Mouse (Mus musculus) heart, adult 2 months (tissue): ENCODE measurements around the gene Grin2d. TPM values are rescaled to one million over a fixed set of nuclear protein-coding genes. Genes with fewer than 3 reads are reported as not detected.

Experiments used
- DNase-seq, 2 experiments: peaks; one replicate each; pipeline ENCODE4 v3.0.0; 2021
- H3K27ac ChIP-seq: fragments of 200-600 bp; 2 replicates; pipeline ENCODE4 v1.8.1; 2022
- H3K27me3 ChIP-seq: fragments of 200-500 bp; 2 replicates; pipeline ENCODE4 v1.6.1; 2012; ENCODE audit warnings: mild to moderate bottlenecking, low read length, inconsistent platforms, mixed read lengths; ENCODE audit not compliant: control insufficient read depth, insufficient read depth
- H3K36me3 ChIP-seq: fragments of 200-500 bp; 2 replicates; pipeline ENCODE4 v1.6.1; 2012; ENCODE audit warnings: low read length, inconsistent platforms; ENCODE audit not compliant: control insufficient read depth, insufficient read depth
- H3K4me1 ChIP-seq: fragments of 200-500 bp; 2 replicates; pipeline ENCODE4 v1.6.1; 2011; ENCODE audit warnings: low read length; ENCODE audit not compliant: control insufficient read depth, insufficient read depth
- H3K4me3 ChIP-seq: fragments of 200-600 bp; 2 replicates; pipeline ENCODE4 v1.8.1; 2022
- H3K79me2 ChIP-seq: fragments of 200-500 bp; replicated peaks from 2 replicates; pipeline ENCODE4 v1.6.1; 2012; ENCODE audit warnings: mild to moderate bottlenecking, inconsistent platforms, low read length, moderate library complexity, mixed read lengths; ENCODE audit not compliant: control insufficient read depth, insufficient read depth
- H3K9ac ChIP-seq: fragments of 200-500 bp; 2 replicates; pipeline ENCODE4 v1.6.1; 2012; ENCODE audit warnings: low read depth, mild to moderate bottlenecking, control low read depth, inconsistent platforms, low read length, mixed read lengths
- CTCF ChIP-seq: fragments of 200-600 bp; IDR thresholded peaks from 2 replicates; pipeline ENCODE4 v1.8.1; 2022; ENCODE audit warnings: antibody characterized with exemption, mild to moderate bottlenecking, moderate library complexity
- EP300 ChIP-seq: fragments of 200-500 bp; IDR thresholded peaks from 2 replicates; pipeline ENCODE4 v1.6.1; 2011; ENCODE audit warnings: low read depth, low read length, control low read depth; ENCODE audit not compliant: insufficient read depth
- POLR2A ChIP-seq: fragments of 200-500 bp; IDR thresholded peaks from 2 replicates; pipeline ENCODE4 v1.6.1; 2011; ENCODE audit warnings: mild to moderate bottlenecking, low read depth, low read length, control low read depth; ENCODE audit not compliant: insufficient read depth
- WGBS: fragments of 180-500 bp; shearing (Covaris S2); methylation state at CpG from one replicate; pipeline ENCODE4 v1.1.7; 2018; 5-methylcytosine and 5-hydroxymethylcytosine counted together
- intact Hi-C: fragments of 180-260 bp; cut with DNase I; formaldehyde crosslinking; loops from one replicate; pipeline ENCODE4 v1.15.1; 2025
- polyA plus RNA-seq: library from polyadenylated mRNA; depleted of rRNA; stranded (reverse); fragments of >200 nt; gene quantifications from 2 replicates; pipeline ENCODE4 v1.2.3, GENCODE M21; 2012
- total RNA-seq, 2 experiments: library from RNA; stranded (reverse); gene quantifications; 2 replicates each; pipeline ENCODE4 v1.2.3; 2021

Gene Grin2d
- total and polyA plus RNA-seq, 3 experiments: 0.31 to 0.92 (median 0.43) TPM

DNA sequence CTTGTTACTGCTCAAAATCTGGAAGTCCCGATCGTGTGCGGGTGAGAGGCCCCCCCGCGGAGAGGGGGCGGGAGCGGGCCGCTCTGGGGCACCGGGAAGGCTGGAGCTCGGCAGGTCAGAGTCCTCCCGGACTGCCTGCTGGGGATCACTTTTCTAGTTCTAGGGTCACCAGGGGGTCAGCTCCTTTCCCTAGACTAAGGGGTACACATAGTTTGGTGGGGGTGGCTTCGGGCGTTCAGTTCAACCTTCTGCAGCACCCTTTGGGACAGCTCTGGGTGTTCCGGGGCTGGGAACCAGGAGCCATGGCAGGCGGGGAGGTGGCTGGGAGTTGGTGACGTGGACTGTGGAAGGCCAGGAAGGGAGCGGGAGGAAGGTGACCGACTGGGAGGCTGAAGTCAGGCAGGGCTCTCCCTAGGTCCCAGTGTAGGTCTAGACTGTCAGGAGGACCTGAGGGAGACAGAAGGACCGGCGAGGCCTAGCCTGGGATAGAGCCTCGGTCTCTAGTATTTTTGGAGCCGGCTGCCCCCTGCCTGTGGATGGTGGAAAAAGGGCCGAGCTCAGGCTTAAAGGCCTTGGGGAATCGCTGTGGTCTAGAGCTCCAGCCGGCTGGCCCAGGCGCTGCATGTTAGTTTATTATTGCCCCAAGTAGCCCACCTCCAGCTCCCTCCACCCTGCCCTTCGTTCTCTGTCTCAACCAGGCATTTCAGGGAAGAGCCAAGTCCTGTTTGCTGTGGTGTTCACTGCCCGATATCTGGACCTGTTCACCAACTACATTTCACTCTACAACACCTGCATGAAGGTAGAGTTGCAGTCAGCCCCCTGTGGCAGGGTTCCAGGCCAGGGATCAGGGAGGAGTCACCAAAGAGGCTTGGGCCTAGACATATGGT lies 4.9 kb downstream of the Grin2d start:
- under 1% methylated on average over 28 of the region's 28 CpGs for WGBS
- peaks cover 9% of the 10 kb centered on the region for H3K4me1 ChIP-seq
- intact Hi-C loops: loop anchor here (1.0 to 2.0 kb wide), 2 partner anchors 23 to 49 kb away; partner anchors contain the start of genes Syngr4 and Tmem143

GRCm38 (mm10) chr7:45872624-45873023 lies 5.6 kb downstream of the Grin2d start, which contains the start of gene Kdelr1:
Kdelr1 (plus strand) TSS chr7:45872772.
- Histone ChIP-seq H3K27ac (peak within 1 kb of the TSS; percentile 92), H3K4me3 (peak within 1 kb of the TSS; percentile 71), H3K27me3 (peaks cover 7% of the 10 kb centered on the region), H3K9ac (peak within 1 kb of the TSS; percentile 69), H3K36me3 (peaks cover 10% of the 10 kb centered on the region), H3K79me2 (peaks cover 9% of the 10 kb centered on the region; the same call in 1 of the 2 replicates), H3K4me1 (peaks cover 9% of the 10 kb centered on the region)
- intact Hi-C loops: loop anchor here (1.0 to 2.0 kb wide), 4 partner anchors 24 to 137 kb away; partner anchors contain the start of genes Syngr4 and Tmem143
- no peak; the same call in none of the 2 replicates for TF ChIP-seq CTCF
- TF ChIP-seq POLR2A: peak; percentile 79
- peak; percentile 63 for TF ChIP-seq EP300
- DNase-seq: peak; percentile 91 to 94
- WGBS: under 1% methylated on average over 18 of the region's 18 CpGs

More for the DNA sequence above, 4.9 kb downstream of the Grin2d start:
- Histone ChIP-seq H3K36me3 (peaks cover 10% of the 10 kb centered on the region), H3K79me2 (peaks cover 9% of the 10 kb centered on the region; the same call in 1 of the 2 replicates), H3K27me3 (peaks cover 7% of the 10 kb centered on the region), H3K27ac (peak overlapping the region; percentile 92), H3K9ac (peak overlapping the region; percentile 69), H3K4me3 (peak overlapping the region; percentile 71)
- peak; percentile 78 to 82 for DNase-seq
- TF ChIP-seq POLR2A (peak; percentile 33; the same call in 1 of the 2 replicates), EP300 (no peak), CTCF (peak; percentile 56)

- H3K79me2 ChIP-seq: 0 out of 2 replicates have a peak, but pooled peaks cover 5% of the 10 kb centered on the region
- H3K27me3 ChIP-seq: peaks cover 7% of the 10 kb centered on the region
- no peak overlapping the region for H3K27ac ChIP-seq
- H3K4me3 ChIP-seq: no peak overlapping the region
- intact Hi-C loops: no loop called here
- peaks cover 10% of the 10 kb centered on the region for H3K36me3 ChIP-seq
- no peak for DNase-seq
- peak overlapping the region; percentile 43 for H3K9ac ChIP-seq
- 4% methylated on average over 30 of the region's 30 CpGs for WGBS
- H3K4me1 ChIP-seq: peaks cover 12% of the 10 kb centered on the region
- TF ChIP-seq POLR2A: no peak
- TF ChIP-seq CTCF: no peak
Observed at GRCm38 (mm10) chr7:45870282-45871058, 7.7 kb downstream of the Grin2d start.

- Histone ChIP-seq H3K4me3 (no peak overlapping the region), H3K9ac (no peak overlapping the region), H3K79me2 (0 out of 2 replicates have a peak, but pooled peaks cover 3% of the 10 kb centered on the region), H3K36me3 (peaks cover 7% of the 10 kb centered on the region), H3K27ac (no peak overlapping the region), H3K27me3 (peaks cover 7% of the 10 kb centered on the region), H3K4me1 (peaks cover 10% of the 10 kb centered on the region)
- WGBS: 9% methylated on average over 14 of the region's 14 CpGs
- peak in 1 of 2 experiments; percentile 36 for DNase-seq
- intact Hi-C loops: no loop called here
- TF ChIP-seq CTCF (no peak), EP300 (no peak), POLR2A (no peak)
Observed at GRCm38 (mm10) chr7:45869787-45870186, 8.4 kb downstream of the Grin2d start.

DNA sequence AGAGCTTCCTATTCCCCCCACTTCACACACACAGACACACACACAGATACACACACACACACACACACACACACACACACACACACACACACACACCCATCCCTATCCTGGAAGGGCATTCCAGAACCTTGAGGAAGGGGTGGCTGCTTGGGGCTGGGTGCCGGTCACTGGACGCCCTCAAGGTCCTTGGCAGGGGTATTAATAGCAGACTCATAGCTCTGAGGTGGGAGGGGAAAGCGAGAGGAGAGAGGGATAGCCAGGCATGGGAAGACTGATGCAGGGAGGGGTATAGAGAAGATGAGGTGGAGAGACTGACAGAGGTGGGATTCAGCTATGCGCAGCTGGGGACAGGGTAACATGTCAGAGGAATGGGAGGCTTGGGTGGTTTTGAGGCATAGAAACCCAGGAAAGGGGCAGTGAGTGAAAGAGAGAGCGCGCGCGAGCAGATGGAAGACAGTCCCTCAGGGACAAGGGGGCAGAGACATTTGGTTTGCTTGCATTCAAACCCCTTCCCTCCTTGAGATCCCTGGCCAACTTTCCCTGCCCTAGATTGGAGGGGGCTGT lies 9.0 kb downstream of the Grin2d start:
- intact Hi-C loops: no loop called here
- peaks cover 1% of the 10 kb centered on the region for H3K36me3 ChIP-seq
- TF ChIP-seq EP300: no peak
- no peak for TF ChIP-seq CTCF
- no peak for TF ChIP-seq POLR2A
- H3K4me3 ChIP-seq: no peak overlapping the region
- DNase-seq: no peak
- H3K79me2 ChIP-seq: 0 out of 2 replicates have a peak, but pooled peaks cover under 1% of the 10 kb centered on the region
- WGBS: 28% methylated on average over 8 of the region's 8 CpGs
- peaks cover 7% of the 10 kb centered on the region for H3K27me3 ChIP-seq
- H3K4me1 ChIP-seq: peaks cover 7% of the 10 kb centered on the region
- H3K9ac ChIP-seq: no peak overlapping the region
- H3K27ac ChIP-seq: no peak overlapping the region
